Mouse (Mus musculus): ENCODE measurements around the gene Slc50a1.

DNA sequence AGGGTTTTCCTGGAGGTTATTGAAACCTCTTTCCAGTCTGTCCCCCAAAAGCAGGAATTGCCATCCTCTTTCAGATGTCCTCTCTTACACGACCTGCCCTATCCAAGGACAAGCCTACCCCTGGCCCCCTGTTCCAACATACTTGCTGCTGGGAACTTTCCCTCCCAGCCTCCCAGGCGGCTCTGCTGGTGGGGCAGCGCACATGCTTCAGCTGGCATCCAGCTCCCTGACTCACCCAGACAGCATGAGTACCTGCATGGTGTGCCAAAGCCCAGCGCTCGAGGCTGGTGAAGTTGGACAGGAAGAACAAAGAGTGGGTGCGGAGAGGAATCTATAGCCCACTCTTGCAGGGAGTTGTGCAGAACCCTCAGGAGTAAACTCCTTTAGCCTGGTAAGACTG lies 521 bp upstream of the Slc50a1 start:
- TF ChIP-seq CTCF (IDR thresholded peaks at IDR 0.05; ENCODE audit: low read depth) (no peak), EP300 (IDR thresholded peaks at IDR 0.05; ENCODE audit: low read depth) (no peak)
